Comparison of ENCODE assay signal across 9 mouse cellular contexts in the genomic region with DNA sequence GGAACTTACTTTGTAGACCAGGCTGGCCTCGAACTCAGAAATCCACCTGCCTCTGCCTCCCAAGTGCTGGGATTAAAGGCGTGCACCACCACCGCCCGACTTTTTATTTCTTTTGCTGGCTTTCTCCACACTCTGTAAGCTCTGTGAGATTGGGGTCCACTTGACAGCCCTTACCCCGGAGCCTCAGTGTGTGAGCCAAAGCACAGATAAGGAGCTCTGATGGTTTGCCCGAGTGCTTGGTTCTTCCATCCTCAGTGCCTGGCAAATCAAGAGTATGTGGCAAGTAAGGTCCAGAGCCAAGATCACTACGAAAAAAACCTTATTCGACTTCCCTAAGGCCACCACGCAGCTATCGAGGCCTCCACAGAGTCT. TPM values are rescaled to one million over a fixed set of nuclear protein-coding genes. Genes with fewer than 3 reads are reported as not detected.
DNase-seq lines count a peak whose midpoint lies in the region; ATAC-seq and TF ChIP-seq lines count a peak whose summit lies in the region.
"Had no signal": no experiment of that assay in that cellular context is flagged by ENCODE, and none has a peak within 500 bp of the region (broad histone marks: within the 10 kb centered on the region; RNA-seq: fewer than 3 reads in every experiment).

No protein-coding gene starts in this region.

- 21% methylated on average over 10 of the region's 10 CpGs for WGBS in heart, postnatal 0 days
- 29% methylated on average over 10 of the region's 10 CpGs for WGBS in embryonic facial prominence, embryonic 13.5 days
- 23% methylated on average over 10 of the region's 10 CpGs for WGBS in hindbrain, postnatal 0 days
- 20% methylated on average over 10 of the region's 10 CpGs for WGBS in midbrain, embryonic 13.5 days

- ATAC-seq in heart, postnatal 0 days (ENCODE audit: insufficient read depth, low read depth) = no peak; the same call in 1 of the 2 replicates
- 0 out of 2 replicates have a peak, but pooled peaks have one; percentile 8 for ATAC-seq in embryonic facial prominence, embryonic 13.5 days (ENCODE audit: insufficient number of reproducible peaks, insufficient read depth, low FRiP score, low TSS enrichment, low read depth)
- ATAC-seq in hindbrain, postnatal 0 days = peak; percentile 42; the same call in 1 of the 2 replicates
- peak; percentile 48 for ATAC-seq in midbrain, embryonic 13.5 days

- no peak for TF ChIP-seq CTCF in heart, postnatal 0 days (IDR thresholded peaks at IDR 0.05; ENCODE audit: low read depth)
- TF ChIP-seq CTCF in hindbrain, postnatal 0 days (IDR thresholded peaks at IDR 0.05; ENCODE audit: low read depth) = no peak

- no peaks in the 10 kb centered on the region for H3K27me3 ChIP-seq in heart, postnatal 0 days (ENCODE audit: control insufficient read depth, insufficient read depth, low read length)
- H3K27me3 ChIP-seq in embryonic facial prominence, embryonic 13.5 days = 0 out of 2 replicates have a peak, but pooled peaks cover 3% of the 10 kb centered on the region
- no peaks in the 10 kb centered on the region for H3K27me3 ChIP-seq in hindbrain, postnatal 0 days (ENCODE audit: insufficient read depth, low read length)
- no peaks in the 10 kb centered on the region for H3K27me3 ChIP-seq in midbrain, embryonic 13.5 days

- TF ChIP-seq EP300 in heart, postnatal 0 days (IDR thresholded peaks at IDR 0.05; ENCODE audit: low read depth) = no peak

- no peaks in the 10 kb centered on the region for H3K9me3 ChIP-seq in heart, postnatal 0 days (replicated peaks; ENCODE audit: control insufficient read depth, low read length)
- H3K9me3 ChIP-seq in embryonic facial prominence, embryonic 13.5 days = no peaks in the 10 kb centered on the region
- 0 out of 2 replicates have a peak, but pooled peaks cover 2% of the 10 kb centered on the region for H3K9me3 ChIP-seq in hindbrain, postnatal 0 days (ENCODE audit: low read length)
- H3K9me3 ChIP-seq in midbrain, embryonic 13.5 days = no peaks in the 10 kb centered on the region

- no peak overlapping the region for H3K27ac ChIP-seq in heart, postnatal 0 days (ENCODE audit: low read depth)
- H3K27ac ChIP-seq in embryonic facial prominence, embryonic 13.5 days = peak overlapping the region; percentile 28; the same call in 1 of the 2 replicates
- H3K27ac ChIP-seq in hindbrain, postnatal 0 days = peak overlapping the region; percentile 73
- peak overlapping the region; percentile 81 for H3K27ac ChIP-seq in midbrain, embryonic 13.5 days

- peak overlapping the region; percentile 41 for H3K4me3 ChIP-seq in heart, postnatal 0 days (ENCODE audit: low read depth, low read length)
- H3K4me3 ChIP-seq in embryonic facial prominence, embryonic 13.5 days = peak overlapping the region; percentile 52
- H3K4me3 ChIP-seq in hindbrain, postnatal 0 days (ENCODE audit: low read length) = peak overlapping the region; percentile 38
- peak overlapping the region; percentile 49 for H3K4me3 ChIP-seq in midbrain, embryonic 13.5 days (replicated peaks)

- H3K4me1 ChIP-seq in heart, postnatal 0 days (ENCODE audit: control insufficient read depth, insufficient read depth) = no peaks in the 10 kb centered on the region
- peaks cover 21% of the 10 kb centered on the region for H3K4me1 ChIP-seq in embryonic facial prominence, embryonic 13.5 days
- H3K4me1 ChIP-seq in hindbrain, postnatal 0 days (ENCODE audit: insufficient read depth, low read length) = no peaks in the 10 kb centered on the region
- H3K4me1 ChIP-seq in midbrain, embryonic 13.5 days (replicated peaks) = peaks cover 19% of the 10 kb centered on the region

- peak overlapping the region; percentile 31; the same call in 1 of the 2 replicates for H3K9ac ChIP-seq in heart, postnatal 0 days (replicated peaks; ENCODE audit: low read depth, low read length)
- peak overlapping the region; percentile 78 for H3K9ac ChIP-seq in embryonic facial prominence, embryonic 13.5 days
- H3K9ac ChIP-seq in hindbrain, postnatal 0 days (replicated peaks; ENCODE audit: low read length) = peak overlapping the region; percentile 56
- peak overlapping the region; percentile 73 for H3K9ac ChIP-seq in midbrain, embryonic 13.5 days (replicated peaks)

- no peak for DNase-seq in heart, postnatal 0 days (ENCODE audit: low spot score)
- DNase-seq in heart, adult 8-10 months (ENCODE audit: low spot score) = no peak
- DNase-seq in hindbrain, postnatal 0 days (ENCODE audit: low spot score) = no peak
- DNase-seq in embryo, embryonic 10.5 days (ENCODE audit: low spot score) = no peak
- no peak for DNase-seq in adipocyte (ENCODE audit: low spot score)
- DNase-seq in cerebellum, postnatal 25 days = no peak

- peak overlapping the region; percentile 73 for H3K4me2 ChIP-seq in heart, postnatal 0 days (ENCODE audit: low read depth, low read length)
- peak overlapping the region; percentile 92 for H3K4me2 ChIP-seq in embryonic facial prominence, embryonic 13.5 days
- H3K4me2 ChIP-seq in hindbrain, postnatal 0 days (ENCODE audit: low read depth, low read length) = peak overlapping the region; percentile 70
- H3K4me2 ChIP-seq in midbrain, embryonic 13.5 days (replicated peaks) = peak overlapping the region; percentile 73

- H3K36me3 ChIP-seq in heart, postnatal 0 days (replicated peaks; ENCODE audit: control insufficient read depth, insufficient read depth, low read length) = peaks cover 37% of the 10 kb centered on the region
- H3K36me3 ChIP-seq in embryonic facial prominence, embryonic 13.5 days = peaks cover 50% of the 10 kb centered on the region
- H3K36me3 ChIP-seq in hindbrain, postnatal 0 days (ENCODE audit: insufficient read depth, low read length) = peaks cover 21% of the 10 kb centered on the region
- peaks cover 49% of the 10 kb centered on the region for H3K36me3 ChIP-seq in midbrain, embryonic 13.5 days

RNA-seq across cellular contexts. Expression of gene Ttll3, which starts 2.9 kb away (rescaled TPM):
- total RNA-seq in heart, postnatal 0 days (2014; rRNA removed; ENCODE audit: low replicate concordance) = 2.5 and 10.4 TPM in 2 replicates
- 0.64 and 0.97 TPM in 2 replicates for polyA plus RNA-seq in heart, postnatal 0 days (2015; fragmentation: Nextera tagmentation; extraction: Ambion mirVana)
- total RNA-seq in heart, adult 8-10 months (2022) = 1 to 10 TPM in 1 of 4 experiments, under 1 TPM in 3; 0.44 to 1.0 (median 0.76) TPM
- polyA plus RNA-seq in embryonic facial prominence, embryonic 13.5 days (2015; fragmentation: Nextera tagmentation; extraction: Ambion mirVana) = 4.3 and 5.3 TPM in 2 replicates
- 11.9 and 13.1 TPM in 2 replicates for total RNA-seq in hindbrain, postnatal 0 days (2014; rRNA removed)
- polyA plus RNA-seq in hindbrain, postnatal 0 days (2015; fragmentation: Nextera tagmentation; extraction: Ambion mirVana) = 10.3 and 11.6 TPM in 2 replicates
- polyA plus RNA-seq in midbrain, embryonic 13.5 days (2015; fragmentation: Nextera tagmentation; extraction: Ambion mirVana) = 10.8 and 11.4 TPM in 2 replicates

RNA-seq across cellular contexts. Expression of gene Arpc4, which starts 14.1 kb away (rescaled TPM):
- total RNA-seq in heart, postnatal 0 days (2014; rRNA removed; ENCODE audit: low replicate concordance) = 129 and 146 TPM in 2 replicates
- polyA plus RNA-seq in heart, postnatal 0 days (2015; fragmentation: Nextera tagmentation; extraction: Ambion mirVana) = 201 and 203 TPM in 2 replicates
- total RNA-seq in heart, adult 8-10 months (2022) = 10 to 100 TPM; 58.5 to 72.8 (median 62.0) TPM
- 357 and 384 TPM in 2 replicates for polyA plus RNA-seq in embryonic facial prominence, embryonic 13.5 days (2015; fragmentation: Nextera tagmentation; extraction: Ambion mirVana)
- 178 and 195 TPM in 2 replicates for total RNA-seq in hindbrain, postnatal 0 days (2014; rRNA removed)
- 475 and 479 TPM in 2 replicates for polyA plus RNA-seq in hindbrain, postnatal 0 days (2015; fragmentation: Nextera tagmentation; extraction: Ambion mirVana)
- 393 and 407 TPM in 2 replicates for polyA plus RNA-seq in midbrain, embryonic 13.5 days (2015; fragmentation: Nextera tagmentation; extraction: Ambion mirVana)

RNA-seq across cellular contexts. Expression of gene Tada3, which starts 14.3 kb away (rescaled TPM):
- total RNA-seq in heart, postnatal 0 days (2014; rRNA removed; ENCODE audit: low replicate concordance) = 11.6 and 45.1 TPM in 2 replicates
- polyA plus RNA-seq in heart, postnatal 0 days (2015; fragmentation: Nextera tagmentation; extraction: Ambion mirVana) = 28.9 and 30.2 TPM in 2 replicates
- 10 to 100 TPM; 20.7 to 23.8 (median 23.2) TPM for total RNA-seq in heart, adult 8-10 months (2022)
- polyA plus RNA-seq in embryonic facial prominence, embryonic 13.5 days (2015; fragmentation: Nextera tagmentation; extraction: Ambion mirVana) = 47.5 and 51.9 TPM in 2 replicates
- 26.2 and 33.1 TPM in 2 replicates for total RNA-seq in hindbrain, postnatal 0 days (2014; rRNA removed)
- 57.5 and 61.8 TPM in 2 replicates for polyA plus RNA-seq in hindbrain, postnatal 0 days (2015; fragmentation: Nextera tagmentation; extraction: Ambion mirVana)
- 64.5 and 74.7 TPM in 2 replicates for polyA plus RNA-seq in midbrain, embryonic 13.5 days (2015; fragmentation: Nextera tagmentation; extraction: Ambion mirVana)

RNA-seq across cellular contexts. Expression of gene Rpusd3, which starts 27.1 kb away (rescaled TPM):
- 15.0 and 23.2 TPM in 2 replicates for total RNA-seq in heart, postnatal 0 days (2014; rRNA removed; ENCODE audit: low replicate concordance)
- polyA plus RNA-seq in heart, postnatal 0 days (2015; fragmentation: Nextera tagmentation; extraction: Ambion mirVana) = 12.8 and 15.5 TPM in 2 replicates
- 10 to 100 TPM in 3 of 4 experiments, 1 to 10 TPM in 1; 8.2 to 11.7 (median 11.2) TPM for total RNA-seq in heart, adult 8-10 months (2022)
- 25.3 and 32.1 TPM in 2 replicates for polyA plus RNA-seq in embryonic facial prominence, embryonic 13.5 days (2015; fragmentation: Nextera tagmentation; extraction: Ambion mirVana)
- 20.8 and 23.6 TPM in 2 replicates for total RNA-seq in hindbrain, postnatal 0 days (2014; rRNA removed)
- polyA plus RNA-seq in hindbrain, postnatal 0 days (2015; fragmentation: Nextera tagmentation; extraction: Ambion mirVana) = 24.2 and 27.3 TPM in 2 replicates
- polyA plus RNA-seq in midbrain, embryonic 13.5 days (2015; fragmentation: Nextera tagmentation; extraction: Ambion mirVana) = 20.8 and 23.0 TPM in 2 replicates

RNA-seq across cellular contexts. Expression of gene Cidec, which starts 43.6 kb away (rescaled TPM):
- 0.35 TPM in 1 of 2 replicates, not detected in the other for total RNA-seq in heart, postnatal 0 days (2014; rRNA removed; ENCODE audit: low replicate concordance)
- 0.11 TPM in 1 of 2 replicates, not detected in the other for polyA plus RNA-seq in heart, postnatal 0 days (2015; fragmentation: Nextera tagmentation; extraction: Ambion mirVana)
- 1 to 10 TPM; 3.1 to 5.7 (median 4.6) TPM for total RNA-seq in heart, adult 8-10 months (2022)
- polyA plus RNA-seq in embryonic facial prominence, embryonic 13.5 days (2015; fragmentation: Nextera tagmentation; extraction: Ambion mirVana) = not detected in 2 replicates
- total RNA-seq in hindbrain, postnatal 0 days (2014; rRNA removed) = not detected in 2 replicates
- polyA plus RNA-seq in hindbrain, postnatal 0 days (2015; fragmentation: Nextera tagmentation; extraction: Ambion mirVana) = not detected in 2 replicates
- polyA plus RNA-seq in midbrain, embryonic 13.5 days (2015; fragmentation: Nextera tagmentation; extraction: Ambion mirVana) = 0.12 TPM in 1 of 2 replicates, not detected in the other
- total RNA-seq: MEL had no signal
